Comparison of ENCODE assay signal across 26 mouse cellular contexts in the genomic region with DNA sequence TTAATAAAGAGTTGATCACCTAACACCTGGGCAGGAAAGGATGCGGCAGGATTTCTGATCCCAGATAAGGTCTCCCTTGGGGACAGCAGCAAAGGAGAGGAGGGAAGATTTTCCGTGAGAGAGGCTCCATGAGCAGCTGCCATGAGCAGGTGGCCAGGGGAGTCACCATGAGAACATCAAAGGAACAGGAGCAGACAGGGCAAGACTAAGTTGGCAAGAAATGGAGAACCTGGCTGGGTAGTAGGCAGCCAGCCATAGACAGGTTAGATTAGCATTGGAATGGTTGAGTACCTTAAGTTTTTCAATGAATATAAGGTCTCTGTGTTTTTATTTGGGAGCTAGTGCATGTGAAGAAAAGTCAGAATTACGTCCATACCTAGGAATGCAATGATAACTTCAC.
"Had no signal": no experiment of that assay in that cellular context is flagged by ENCODE, and none has a peak within 500 bp of the region (broad histone marks: within the 10 kb centered on the region; RNA-seq: fewer than 3 reads in every experiment).

No protein-coding gene starts in this region.

- ATAC-seq: inflammation-experienced regulatory T-cells, adult 6 months; intestine, embryonic 15.5 days; intestine, postnatal 0 days had no signal

- H3K4me1 ChIP-seq: heart, embryonic 10.5 days; hindbrain, embryonic 13.5 days; hindbrain, embryonic 15.5 days; intestine, embryonic 15.5 days; limb, embryonic 10.5 days; limb, embryonic 12.5 days; liver, embryonic 13.5 days; liver, embryonic 15.5 days had no signal

- H3K27ac ChIP-seq: gastrocnemius, adult 2 months; heart, embryonic 10.5 days; hindbrain, embryonic 13.5 days; hindbrain, embryonic 15.5 days; intestine, embryonic 15.5 days; layer of hippocampus, adult 2 months; left cerebral cortex, adult 2 months; limb, embryonic 10.5 days; limb, embryonic 12.5 days; liver, embryonic 13.5 days; liver, embryonic 15.5 days had no signal

- H3K4me3 ChIP-seq: gastrocnemius, adult 2 months; heart, embryonic 10.5 days; heart, embryonic 12.5 days; hindbrain, embryonic 13.5 days; hindbrain, embryonic 15.5 days; intestine, embryonic 15.5 days; layer of hippocampus, adult 2 months; left cerebral cortex, adult 2 months; limb, embryonic 10.5 days; limb, embryonic 12.5 days; liver, embryonic 13.5 days; liver, embryonic 15.5 days had no signal

- H3K27me3 ChIP-seq: heart, embryonic 12.5 days; hindbrain, embryonic 13.5 days; hindbrain, embryonic 15.5 days; intestine, embryonic 15.5 days; limb, embryonic 12.5 days; liver, embryonic 13.5 days; liver, embryonic 15.5 days had no signal

- H3K4me2 ChIP-seq: heart, embryonic 12.5 days; hindbrain, embryonic 13.5 days; hindbrain, embryonic 15.5 days; intestine, embryonic 15.5 days; limb, embryonic 12.5 days; liver, embryonic 11.5 days; liver, embryonic 13.5 days; liver, embryonic 15.5 days had no signal

- H3K9me3 ChIP-seq: heart, embryonic 10.5 days; heart, embryonic 12.5 days; hindbrain, embryonic 13.5 days; hindbrain, embryonic 15.5 days; intestine, embryonic 15.5 days; limb, embryonic 10.5 days; limb, embryonic 12.5 days; liver, embryonic 13.5 days; liver, embryonic 15.5 days had no signal

- H3K36me3 ChIP-seq: heart, embryonic 10.5 days; heart, embryonic 12.5 days; hindbrain, embryonic 13.5 days; hindbrain, embryonic 15.5 days; intestine, embryonic 15.5 days; limb, embryonic 10.5 days; limb, embryonic 12.5 days; liver, embryonic 13.5 days; liver, embryonic 15.5 days had no signal

- H3K9ac ChIP-seq: heart, embryonic 12.5 days; hindbrain, embryonic 13.5 days; hindbrain, embryonic 15.5 days; intestine, embryonic 15.5 days; limb, embryonic 12.5 days; liver, embryonic 13.5 days; liver, embryonic 15.5 days had no signal

- DNase-seq: gastrocnemius, adult 2 months; gastrocnemius, postnatal 10 days; gastrocnemius, postnatal 25 days; heart, adult 18-20 months; heart, postnatal 10 days; heart, postnatal 4 days; kidney, adult 18-20 months; kidney, adult 8-10 months; kidney, postnatal 10 days; kidney, postnatal 25 days; kidney, postnatal 4 days; liver; liver, embryonic 13.5 days had no signal
